Mouse (Mus musculus): ENCODE results near the gene Ccdc171.

DNA sequence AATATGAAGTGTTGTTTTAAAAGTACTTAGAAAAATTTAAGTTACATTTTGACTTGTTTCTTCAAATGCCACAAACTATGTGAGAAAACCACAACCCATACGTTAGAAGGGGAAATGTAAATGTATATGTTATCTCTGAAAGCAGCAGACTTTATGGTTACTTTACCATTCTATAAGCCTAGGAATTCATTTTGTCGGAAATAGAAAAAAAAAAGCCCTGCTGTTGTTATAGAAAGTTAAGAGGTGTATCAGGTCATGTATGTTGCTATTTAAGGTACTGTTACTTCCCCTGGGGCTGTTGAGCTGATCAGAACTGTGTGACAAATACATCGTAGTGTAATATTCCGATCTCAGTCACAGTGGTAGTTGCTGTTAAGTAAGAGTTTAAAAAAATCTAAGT is 137.0 kb downstream of the Ccdc171 start:
- TF ChIP-seq CTCF (IDR thresholded peaks at IDR 0.05; ENCODE audit: low read depth) (no peak), EP300 (optimal IDR thresholded peaks at IDR 0.05) (no peak)
